ENCODE assay signal across 21 mouse cellular contexts in the genomic region with DNA sequence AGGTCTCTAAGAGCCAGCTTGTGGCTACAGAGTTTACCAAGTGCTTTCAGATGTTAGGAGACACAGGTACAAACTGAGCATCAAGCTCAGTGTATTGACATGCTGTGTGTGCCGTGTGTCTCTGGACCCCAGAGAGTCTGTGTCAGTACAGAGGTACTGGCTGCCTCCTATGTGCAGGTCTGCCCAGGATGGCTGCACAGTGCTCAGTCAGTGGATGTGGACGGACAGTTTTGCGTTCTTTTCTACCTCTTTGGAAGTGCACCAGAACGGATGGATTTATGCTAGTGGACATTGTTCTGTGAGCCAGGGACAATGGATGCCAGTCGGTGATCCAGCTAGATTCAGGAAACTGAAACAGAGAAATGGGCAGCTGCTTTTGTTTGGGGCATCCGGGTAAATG.
DNase-seq lines count a peak whose midpoint lies in the region; ATAC-seq and TF ChIP-seq lines count a peak whose summit lies in the region.
"Had no signal": no experiment of that assay in that cellular context is flagged by ENCODE, and none has a peak within 500 bp of the region (broad histone marks: within the 10 kb centered on the region; RNA-seq: fewer than 3 reads in every experiment).

No protein-coding gene starts in this region.

- no peaks in the 10 kb centered on the region for H3K4me1 ChIP-seq in forebrain, postnatal 0 days (ENCODE audit: insufficient read depth)
- no peaks in the 10 kb centered on the region for H3K4me1 ChIP-seq in forebrain, embryonic 12.5 days
- peaks cover 3% of the 10 kb centered on the region for H3K4me1 ChIP-seq in hindbrain, embryonic 16.5 days (ENCODE audit: control insufficient read depth, insufficient read depth, low read depth, low read length)
- H3K4me1 ChIP-seq in hindbrain, embryonic 12.5 days, result no peaks in the 10 kb centered on the region
- H3K4me1 ChIP-seq in megakaryocyte, embryonic 14.5 days, result peaks cover 37% of the 10 kb centered on the region
- peaks cover 10% of the 10 kb centered on the region for H3K4me1 ChIP-seq in cortical plate, adult 2 months (ENCODE audit: control insufficient read depth, insufficient read depth, low read length)
- H3K4me1 ChIP-seq: embryonic facial prominence, embryonic 15.5 days; forebrain, embryonic 10.5 days; forebrain, embryonic 15.5 days; hindbrain, embryonic 10.5 days; intestine, embryonic 15.5 days had no signal

- DNase-seq in forebrain, postnatal 0 days, result no peak
- no peak for DNase-seq in lung, postnatal 10 days
- DNase-seq: adrenal gland, postnatal 10 days; cerebellum, adult 11-12 months; cerebellum, postnatal 10 days; embryo, embryonic 11 days; heart, adult 2 months had no signal

- H3K9ac ChIP-seq in forebrain, postnatal 0 days, result no peak overlapping the region
- no peak overlapping the region for H3K9ac ChIP-seq in forebrain, embryonic 12.5 days
- H3K9ac ChIP-seq in hindbrain, embryonic 16.5 days (ENCODE audit: low read depth, low read length), result no peak overlapping the region
- no peak overlapping the region for H3K9ac ChIP-seq in hindbrain, embryonic 12.5 days
- H3K9ac ChIP-seq: embryonic facial prominence, embryonic 15.5 days; forebrain, embryonic 15.5 days; heart, embryonic 15.5 days; intestine, embryonic 15.5 days had no signal

- no peak for TF ChIP-seq POLR2A in cortical plate, adult 2 months (IDR thresholded peaks at IDR 0.05; ENCODE audit: extremely low read depth, insufficient read depth, low read length)

- no peaks in the 10 kb centered on the region for H3K27me3 ChIP-seq in forebrain, postnatal 0 days (ENCODE audit: insufficient read depth, low read length)
- no peaks in the 10 kb centered on the region for H3K27me3 ChIP-seq in forebrain, embryonic 12.5 days
- no peaks in the 10 kb centered on the region for H3K27me3 ChIP-seq in hindbrain, embryonic 16.5 days (replicated peaks; ENCODE audit: control insufficient read depth, insufficient read depth, low read length)
- H3K27me3 ChIP-seq in hindbrain, embryonic 12.5 days, result no peaks in the 10 kb centered on the region
- H3K27me3 ChIP-seq in megakaryocyte, embryonic 14.5 days (replicated peaks), result peaks cover 12% of the 10 kb centered on the region
- H3K27me3 ChIP-seq: embryonic facial prominence, embryonic 15.5 days; forebrain, embryonic 15.5 days; heart, embryonic 15.5 days; intestine, embryonic 15.5 days had no signal

- 50% methylated on average over 6 of the region's 6 CpGs for WGBS in forebrain, postnatal 0 days
- WGBS in forebrain, embryonic 12.5 days, result 64% methylated on average over 6 of the region's 6 CpGs
- 55% methylated on average over 6 of the region's 6 CpGs for WGBS in hindbrain, embryonic 16.5 days
- 62% methylated on average over 6 of the region's 6 CpGs for WGBS in hindbrain, embryonic 12.5 days

- TF ChIP-seq CTCF in forebrain, postnatal 0 days (IDR thresholded peaks at IDR 0.05; ENCODE audit: low read depth), result no peak
- no peak for TF ChIP-seq CTCF in cortical plate, adult 2 months (IDR thresholded peaks at IDR 0.05; ENCODE audit: extremely low read depth, insufficient read depth, low read length)

- no peaks in the 10 kb centered on the region for H3K9me3 ChIP-seq in forebrain, postnatal 0 days (ENCODE audit: low read length)
- H3K9me3 ChIP-seq in forebrain, embryonic 12.5 days, result no peaks in the 10 kb centered on the region
- no peaks in the 10 kb centered on the region for H3K9me3 ChIP-seq in hindbrain, embryonic 16.5 days (ENCODE audit: control insufficient read depth, low read length)
- no peaks in the 10 kb centered on the region for H3K9me3 ChIP-seq in hindbrain, embryonic 12.5 days (replicated peaks)
- no peaks in the 10 kb centered on the region; the same call in 1 of the 2 replicates for H3K9me3 ChIP-seq in megakaryocyte, embryonic 14.5 days
- H3K9me3 ChIP-seq: embryonic facial prominence, embryonic 15.5 days; forebrain, embryonic 10.5 days; forebrain, embryonic 15.5 days; heart, embryonic 15.5 days; hindbrain, embryonic 10.5 days; intestine, embryonic 15.5 days had no signal

- H3K4me3 ChIP-seq in forebrain, postnatal 0 days (ENCODE audit: low read depth, low read length), result no peak overlapping the region
- H3K4me3 ChIP-seq in forebrain, embryonic 12.5 days (replicated peaks), result no peak overlapping the region
- no peak overlapping the region for H3K4me3 ChIP-seq in hindbrain, embryonic 16.5 days (ENCODE audit: low read length)
- no peak overlapping the region for H3K4me3 ChIP-seq in hindbrain, embryonic 12.5 days
- H3K4me3 ChIP-seq in megakaryocyte, embryonic 14.5 days (replicated peaks), result peak overlapping the region; percentile 4
- H3K4me3 ChIP-seq in cortical plate, adult 2 months (ENCODE audit: insufficient read depth, low read length), result no peak overlapping the region
- H3K4me3 ChIP-seq: embryonic facial prominence, embryonic 15.5 days; erythroblast, embryonic 14.5 days; forebrain, embryonic 10.5 days; forebrain, embryonic 15.5 days; heart, adult 2 months; heart, embryonic 15.5 days; hindbrain, embryonic 10.5 days; intestine, embryonic 15.5 days had no signal

- H3K4me2 ChIP-seq in forebrain, postnatal 0 days (ENCODE audit: low read depth), result no peak overlapping the region
- H3K4me2 ChIP-seq in forebrain, embryonic 12.5 days, result no peak overlapping the region
- H3K4me2 ChIP-seq in hindbrain, embryonic 16.5 days (ENCODE audit: low read length), result no peak overlapping the region
- H3K4me2 ChIP-seq in hindbrain, embryonic 12.5 days (replicated peaks), result no peak overlapping the region
- H3K4me2 ChIP-seq: embryonic facial prominence, embryonic 15.5 days; forebrain, embryonic 15.5 days; heart, embryonic 11.5 days; heart, embryonic 15.5 days; intestine, embryonic 15.5 days had no signal

- ATAC-seq in forebrain, postnatal 0 days, result peak; percentile 45
- ATAC-seq in forebrain, embryonic 12.5 days (ENCODE audit: low FRiP score), result no peak
- peak; percentile 61 for ATAC-seq in hindbrain, embryonic 16.5 days
- no peak for ATAC-seq in hindbrain, embryonic 12.5 days (ENCODE audit: low FRiP score)
- no peak for ATAC-seq in megakaryocyte, adult 5-6 weeks (ENCODE audit: poor library complexity, severe bottlenecking)
- ATAC-seq: forebrain, embryonic 15.5 days; intestine, embryonic 15.5 days had no signal

- no peaks in the 10 kb centered on the region for H3K36me3 ChIP-seq in forebrain, postnatal 0 days (ENCODE audit: insufficient read depth)
- H3K36me3 ChIP-seq in forebrain, embryonic 12.5 days (replicated peaks), result no peaks in the 10 kb centered on the region
- H3K36me3 ChIP-seq in hindbrain, embryonic 16.5 days (ENCODE audit: control insufficient read depth, insufficient read depth, low read length), result no peaks in the 10 kb centered on the region
- H3K36me3 ChIP-seq in hindbrain, embryonic 12.5 days, result no peaks in the 10 kb centered on the region
- no peaks in the 10 kb centered on the region for H3K36me3 ChIP-seq in megakaryocyte, embryonic 14.5 days (replicated peaks; ENCODE audit: low read length)
- H3K36me3 ChIP-seq: embryonic facial prominence, embryonic 15.5 days; forebrain, embryonic 15.5 days; hindbrain, embryonic 10.5 days; intestine, embryonic 15.5 days had no signal

- no peak overlapping the region for H3K27ac ChIP-seq in forebrain, postnatal 0 days (ENCODE audit: low read depth, low read length)
- H3K27ac ChIP-seq in forebrain, embryonic 12.5 days, result no peak overlapping the region
- H3K27ac ChIP-seq in hindbrain, embryonic 16.5 days (ENCODE audit: low read depth, low read length), result no peak overlapping the region
- H3K27ac ChIP-seq in hindbrain, embryonic 12.5 days, result no peak overlapping the region
- H3K27ac ChIP-seq in cortical plate, adult 2 months (ENCODE audit: insufficient read depth, low read length), result peak overlapping the region; percentile 48
- H3K27ac ChIP-seq: embryonic facial prominence, embryonic 15.5 days; forebrain, embryonic 10.5 days; forebrain, embryonic 15.5 days; heart, adult 2 months; heart, embryonic 15.5 days; hindbrain, embryonic 10.5 days; intestine, embryonic 15.5 days had no signal

Comparison
In these comparisons a context has a peak if more than half of its experiments do, and no peak if none do; other contexts are left out.
1. ATAC-seq: peak in forebrain, postnatal 0 days (single experiment) and hindbrain, embryonic 16.5 days (single experiment); none in forebrain, embryonic 12.5 days (single experiment), hindbrain, embryonic 12.5 days (single experiment) and megakaryocyte, adult 5-6 weeks (single experiment).